Mouse (Mus musculus) layer of hippocampus, adult 9-10 months (tissue): ENCODE results near the gene Mrpl22.
"Not testable (repeated sequence)": the region's sequence is repeated elsewhere in the genome, so short reads cannot be mapped to it uniquely, and the experiment has no call there.

Source experiments
- DNase-seq: peaks from one replicate; pipeline ENCODE4 v3.0.0; 2022; ENCODE audit warnings: low spot score

Gene Mrpl22

DNA sequence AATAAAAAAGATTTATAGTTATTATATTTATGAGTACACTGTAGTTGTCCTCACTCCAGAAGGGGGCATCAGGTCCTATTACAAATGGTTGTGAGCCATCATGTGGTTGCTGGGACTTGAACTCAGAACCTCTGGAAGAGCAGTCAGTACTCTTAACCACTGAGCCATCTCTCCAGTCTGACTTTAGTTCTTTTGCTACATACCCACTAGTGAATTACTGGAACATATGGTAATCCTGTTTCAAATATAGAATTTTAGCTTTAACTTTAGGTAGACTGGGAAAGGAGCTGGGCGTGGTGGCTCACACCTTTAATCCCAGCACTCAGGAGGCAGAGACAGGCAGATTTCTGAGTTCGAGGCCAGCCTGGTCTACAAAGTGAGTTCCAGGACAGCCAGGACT, 56.6 kb downstream of the Mrpl22 start:
- not testable (repeated sequence) for DNase-seq
